Mouse (Mus musculus) ovary, adult 18-20 months (tissue): ENCODE measurements around the gene Stk11.
A peak's percentile ranks its signal among the peaks of the same experiment; 100 is the strongest.
"Not testable (repeated sequence)": the region's sequence is repeated elsewhere in the genome, so short reads cannot be mapped to it uniquely, and the experiment has no call there.

ENCODE experiments used
- DNase-seq: peaks from one replicate; pipeline ENCODE4 v3.0.0; 2022; ENCODE audit warnings: low spot score, mixed read lengths

The Stk11 gene

DNA sequence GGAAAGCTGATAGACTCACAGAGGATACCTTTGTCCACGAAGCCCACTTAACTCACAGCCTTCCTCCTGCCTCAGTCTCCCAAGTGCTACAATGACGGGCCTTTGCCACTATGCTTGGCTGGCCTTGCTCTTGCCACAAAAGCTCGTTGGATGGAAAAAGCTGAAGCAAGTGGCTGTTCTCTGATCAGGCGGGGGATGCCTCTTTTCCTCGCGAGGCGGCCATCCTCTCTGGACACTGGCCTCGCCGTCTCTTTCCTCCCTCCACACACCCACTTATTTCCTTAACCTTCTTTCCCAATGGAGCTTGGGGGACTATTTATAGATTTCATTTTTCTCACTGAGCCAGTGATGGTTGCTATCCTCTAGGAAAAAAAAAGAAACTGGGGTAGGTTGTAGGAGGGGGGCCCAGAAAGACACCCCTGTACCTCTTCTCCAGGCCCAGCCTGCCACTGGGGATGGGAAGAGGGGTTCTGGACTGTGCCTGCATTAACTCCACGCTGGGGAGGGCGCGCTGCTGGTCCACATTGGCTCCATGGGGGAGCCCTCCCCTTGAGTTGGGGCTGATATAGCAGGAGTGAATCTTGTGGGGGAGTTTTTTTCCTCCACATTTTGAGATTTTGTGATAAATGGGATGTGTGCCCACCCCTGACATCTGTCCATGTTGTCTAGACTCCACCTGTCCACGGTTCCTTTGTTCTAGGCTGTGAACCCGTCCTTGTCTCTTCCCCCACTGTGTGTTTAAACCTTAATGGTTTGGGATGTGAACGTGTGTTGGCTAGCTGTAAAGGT lies 41.7 kb downstream of the Stk11 start:
- DNase-seq: no peak

- DNase-seq: no peak
These were observed 42.8 kb downstream of the Stk11 start for GRCm38 (mm10) chr10:80158307-80158986.

DNA sequence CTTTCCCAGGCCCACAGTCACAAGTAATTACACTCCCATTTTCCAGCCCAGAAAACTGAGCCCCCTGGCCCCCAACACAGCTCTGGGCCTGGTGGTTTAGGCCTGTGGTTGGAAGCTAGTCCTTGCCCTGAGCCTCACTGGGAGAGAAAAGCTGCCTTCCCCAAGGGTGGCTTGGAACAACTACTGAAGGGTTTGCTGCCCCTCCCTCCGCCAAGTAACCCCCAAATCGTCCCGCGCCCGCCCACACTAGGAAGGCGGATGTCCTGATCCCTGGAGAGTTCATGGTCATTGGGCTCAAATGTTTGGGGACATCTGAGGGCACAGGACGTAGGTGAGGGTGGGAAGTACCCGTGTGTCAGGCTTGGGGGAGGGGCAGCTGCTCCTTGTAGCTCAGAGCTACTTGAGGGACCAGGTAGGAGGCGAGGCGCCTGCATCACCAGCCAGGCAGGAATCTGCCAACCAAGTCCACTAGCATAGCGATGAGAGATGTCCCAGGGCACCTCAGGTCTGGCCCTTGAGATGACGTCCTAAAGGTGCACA lies 43.5 kb downstream of the Stk11 start:
- no peak for DNase-seq

DNA sequence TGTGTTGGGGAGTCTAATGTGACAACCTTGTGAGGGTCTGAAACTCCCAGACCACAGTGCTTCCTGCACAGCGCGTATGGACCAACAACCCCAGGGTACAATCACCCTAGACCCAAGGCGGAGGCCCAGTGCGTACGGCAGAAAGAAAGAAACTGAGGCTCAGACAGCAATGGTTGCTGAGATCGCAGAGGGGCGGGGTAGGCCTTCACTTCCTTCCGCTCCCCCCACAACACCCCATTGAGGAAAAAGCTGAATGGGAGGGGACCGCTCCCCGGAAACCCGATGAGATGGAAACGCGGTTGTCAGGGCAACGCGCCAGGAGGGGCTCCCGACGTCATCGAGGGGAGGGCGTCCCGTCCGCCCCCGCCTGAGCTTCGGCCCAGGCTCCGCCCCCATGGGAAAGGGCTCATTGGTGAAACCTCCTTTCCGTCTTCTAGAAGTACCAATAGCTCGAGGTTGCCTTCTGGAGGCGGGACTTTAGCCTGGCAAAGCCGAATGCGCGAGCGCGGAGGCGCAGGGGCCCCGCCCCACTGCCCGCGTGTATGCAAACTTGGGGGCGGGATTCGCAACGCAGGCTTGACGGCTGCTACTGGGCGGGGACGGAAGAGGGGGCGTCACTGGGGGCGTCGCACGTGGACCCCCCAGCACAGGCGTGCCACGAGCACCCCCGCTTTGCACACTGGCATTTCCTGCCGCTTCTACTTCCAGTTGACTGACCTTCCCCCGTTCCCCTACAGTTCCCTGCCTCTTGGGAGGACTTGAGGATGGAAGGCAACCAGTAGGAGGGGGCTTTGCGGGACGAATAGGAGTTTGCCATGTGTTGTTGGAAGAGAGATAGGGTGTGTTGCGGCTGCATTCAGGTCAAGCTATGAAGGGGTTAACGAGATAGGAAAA lies 44.2 kb downstream of the Stk11 start:
- peak; percentile 98 for DNase-seq

DNA sequence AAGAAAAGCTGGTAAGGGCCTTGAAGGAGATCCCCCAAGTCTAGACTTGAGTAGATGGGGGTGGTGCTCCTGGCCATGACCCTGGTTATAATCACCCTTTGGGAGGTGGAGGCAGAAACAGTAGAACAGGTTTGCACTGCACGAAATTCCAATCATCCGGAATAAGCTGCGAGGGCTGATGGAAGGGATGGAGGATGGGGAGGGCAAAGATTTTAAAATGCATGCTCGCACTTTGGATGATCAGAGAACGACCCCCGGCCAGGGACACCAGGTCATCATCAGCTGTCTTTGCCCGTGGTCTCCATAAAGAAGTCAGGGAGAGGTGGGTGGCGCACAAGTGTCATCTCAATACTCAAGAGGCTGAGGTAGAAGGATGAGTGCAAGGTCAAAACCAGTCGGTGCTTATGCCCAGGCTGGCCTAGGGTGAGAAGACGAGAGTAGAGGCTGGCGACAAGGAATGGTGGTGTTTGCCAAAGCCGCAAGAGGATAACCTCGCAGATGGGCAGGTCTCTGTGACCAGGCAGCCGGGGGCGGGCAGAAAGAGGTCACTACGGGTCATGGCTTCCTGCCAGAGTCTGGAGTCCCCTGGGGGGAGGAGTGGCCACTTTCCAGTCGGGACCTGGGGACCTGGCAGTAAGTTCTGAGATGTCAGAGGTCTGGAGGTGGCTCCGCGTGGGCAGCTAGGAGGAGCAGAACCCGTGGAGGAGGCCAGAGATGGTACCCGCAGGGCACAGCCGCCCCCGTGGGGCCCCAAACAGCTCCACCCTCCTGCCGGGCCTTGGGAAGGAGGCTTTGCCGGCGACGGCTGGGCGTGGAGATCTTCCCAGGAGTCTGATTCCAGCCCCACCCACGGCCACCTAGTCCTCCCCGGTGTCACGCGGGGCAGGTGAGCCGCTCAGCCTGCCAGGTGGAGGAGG lies 45.1 kb downstream of the Stk11 start:
- DNase-seq: peak; percentile 84

DNA sequence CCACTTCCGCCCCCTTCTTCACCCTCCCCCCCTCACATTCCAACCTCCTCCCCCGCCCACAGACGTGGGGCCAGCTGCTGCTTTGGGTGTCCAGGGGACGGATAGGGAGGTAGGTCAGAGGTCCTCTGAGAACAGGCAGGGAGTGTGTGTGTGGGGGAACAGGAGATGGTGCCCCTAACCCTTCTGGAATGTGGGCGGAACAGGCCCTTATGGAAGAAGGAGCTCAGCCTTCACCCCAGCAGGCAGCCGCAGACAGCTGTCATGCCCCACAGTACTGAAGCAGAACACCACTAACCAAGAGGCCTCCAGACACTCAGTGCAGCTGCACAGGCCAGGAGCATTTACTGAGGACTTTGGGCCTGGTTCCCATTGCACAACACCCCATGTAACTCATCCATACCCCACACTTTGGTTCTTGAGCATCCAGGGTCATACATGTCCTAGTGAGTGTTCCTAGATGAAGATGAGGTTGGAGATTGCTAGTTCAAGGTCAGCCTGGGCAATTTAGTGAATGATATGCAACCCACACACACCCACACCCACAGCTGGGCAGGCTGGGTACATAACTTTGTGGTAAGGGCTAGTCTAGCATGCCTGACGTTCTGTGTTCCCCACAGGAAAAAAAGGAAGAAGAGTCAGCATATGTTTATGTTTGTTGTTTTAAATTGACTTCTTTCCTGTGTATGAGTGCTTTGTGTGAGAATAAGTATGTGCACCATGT lies 46.1 kb downstream of the Stk11 start:
- no peak for DNase-seq

- no peak for DNase-seq
These were observed 46.6 kb downstream of the Stk11 start for GRCm38 (mm10) chr10:80162243-80162608.

GRCm38 (mm10) chr10:80162716-80163299 lies 47.2 kb downstream of the Stk11 start:
- no peak for DNase-seq

DNA sequence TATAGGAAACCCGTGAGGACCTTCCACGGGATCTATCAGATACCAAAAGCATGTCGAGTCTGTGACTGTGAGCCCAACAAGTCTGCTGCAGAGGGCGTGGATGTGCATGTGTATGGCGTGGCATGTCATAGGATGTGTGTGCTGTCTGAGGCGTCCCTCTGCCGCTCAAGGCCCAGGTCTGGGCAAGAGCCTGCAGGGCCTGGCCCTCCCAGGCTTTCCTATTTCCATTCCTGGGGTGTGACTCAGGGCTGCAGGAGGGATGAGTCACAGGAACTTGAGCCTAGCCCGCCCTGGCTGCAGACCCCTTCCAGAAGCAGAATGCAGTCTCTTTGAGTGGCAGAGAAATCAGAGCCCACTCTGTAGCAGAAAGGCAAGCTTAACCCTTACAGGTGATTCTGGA lies 48.1 kb downstream of the Stk11 start:
- DNase-seq: no peak

DNA sequence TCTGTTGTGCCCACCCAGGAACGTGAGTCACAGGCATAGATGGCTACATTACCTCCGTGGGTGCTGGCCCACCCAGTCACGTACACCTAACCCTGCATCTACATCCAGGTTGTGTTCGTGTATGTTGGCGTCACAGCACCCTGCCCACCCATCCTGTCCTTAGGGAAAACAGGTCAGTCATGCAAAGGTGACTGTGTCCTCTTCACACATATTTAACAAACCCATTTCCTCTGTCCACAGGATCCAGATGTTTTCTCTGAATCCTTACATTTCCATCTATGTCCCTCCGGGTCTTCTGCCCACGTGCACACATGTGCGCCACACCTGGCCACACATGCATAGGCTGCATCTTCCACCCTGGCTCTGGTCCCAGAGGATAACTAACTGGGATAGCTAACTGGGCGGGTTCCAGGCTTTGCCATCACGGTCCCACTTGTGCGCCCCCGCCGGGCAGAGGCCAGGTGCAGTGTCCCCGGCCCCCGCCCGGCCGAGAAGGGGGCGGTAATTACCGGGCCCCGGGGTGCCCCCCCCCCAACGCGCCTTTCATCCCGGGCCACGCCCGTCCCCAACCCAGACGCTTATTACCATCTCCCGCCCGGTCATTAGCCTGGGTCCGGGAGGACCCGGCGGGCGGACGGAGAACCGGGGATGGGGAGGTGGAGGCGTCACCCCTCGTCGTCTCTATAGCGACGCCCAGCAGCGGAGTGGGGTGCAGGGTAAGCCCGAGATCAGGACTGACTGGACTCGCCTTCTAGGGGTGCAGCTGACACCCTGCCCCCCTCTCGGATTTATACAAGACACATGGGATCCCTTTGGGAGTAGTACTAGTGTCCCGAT lies 48.8 kb downstream of the Stk11 start:
- DNase-seq: no peak

DNA sequence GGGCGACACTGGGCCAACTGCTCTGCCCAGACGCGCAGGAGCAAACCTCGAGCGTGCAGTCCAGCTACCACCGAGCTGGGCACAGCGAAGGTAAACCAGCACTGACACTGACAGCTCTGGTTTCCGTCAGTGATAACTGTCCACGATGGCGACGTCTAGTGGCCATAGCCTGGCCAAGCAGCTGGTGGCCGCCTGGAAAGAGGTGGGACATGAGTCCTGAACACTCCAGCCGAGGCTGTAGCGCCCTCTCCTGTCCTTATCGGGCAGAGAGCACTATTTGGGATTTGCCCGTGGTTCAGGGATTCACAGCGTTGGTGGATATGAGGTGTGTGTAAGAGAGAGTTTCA lies 49.4 kb downstream of the Stk11 start:
- DNase-seq: peak; percentile 92

DNA sequence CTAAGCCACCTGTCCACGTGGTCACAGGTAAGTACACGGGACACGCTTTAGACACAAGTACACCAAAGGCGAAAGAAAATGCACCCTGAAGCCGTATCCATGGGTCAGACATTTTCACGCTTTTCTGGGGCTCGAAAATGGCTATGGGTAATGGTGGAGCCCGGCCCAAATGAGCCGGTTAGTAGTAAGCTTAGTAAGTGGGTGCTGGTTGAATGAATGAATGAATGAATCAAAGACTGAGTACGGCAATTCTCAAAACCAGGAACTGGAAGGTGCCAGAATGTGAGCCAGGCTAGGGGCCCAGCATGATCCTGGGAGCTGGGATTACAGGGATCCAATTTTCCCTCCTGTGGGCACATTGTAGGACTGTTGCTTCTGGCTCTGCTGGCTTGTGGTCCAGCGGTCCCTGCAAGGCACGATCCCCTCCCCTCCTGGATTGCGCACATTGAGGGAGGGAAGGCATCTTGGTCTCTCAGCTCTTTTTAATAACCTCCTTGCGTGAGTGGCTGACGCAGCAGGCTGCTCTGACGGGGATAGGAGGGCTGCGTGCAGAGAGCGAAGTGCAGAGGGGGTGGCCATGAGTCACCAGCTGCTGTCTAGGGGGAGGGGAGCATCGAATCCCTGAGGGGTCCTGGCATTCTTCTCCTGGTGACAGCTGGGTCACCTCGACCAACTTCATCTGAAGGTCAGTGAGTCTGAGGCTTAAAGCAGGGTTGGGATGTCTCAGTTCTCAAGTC lies 50.0 kb downstream of the Stk11 start, which contains the start of gene Cirbp:
TSS of gene Cirbp (plus strand) at position 594 of the 737 bp plus-strand sequence.
- DNase-seq: peak; percentile 67

GRCm38 (mm10) chr10:80166136-80166535 lies 50.5 kb downstream of the Stk11 start:
- DNase-seq: not testable (repeated sequence)

GRCm38 (mm10) chr10:80167460-80168037 lies 51.9 kb downstream of the Stk11 start:
- peak; percentile 96 for DNase-seq

GRCm38 (mm10) chr10:80168038-80168661 lies 52.5 kb downstream of the Stk11 start:
- peak; percentile 88 for DNase-seq

DNA sequence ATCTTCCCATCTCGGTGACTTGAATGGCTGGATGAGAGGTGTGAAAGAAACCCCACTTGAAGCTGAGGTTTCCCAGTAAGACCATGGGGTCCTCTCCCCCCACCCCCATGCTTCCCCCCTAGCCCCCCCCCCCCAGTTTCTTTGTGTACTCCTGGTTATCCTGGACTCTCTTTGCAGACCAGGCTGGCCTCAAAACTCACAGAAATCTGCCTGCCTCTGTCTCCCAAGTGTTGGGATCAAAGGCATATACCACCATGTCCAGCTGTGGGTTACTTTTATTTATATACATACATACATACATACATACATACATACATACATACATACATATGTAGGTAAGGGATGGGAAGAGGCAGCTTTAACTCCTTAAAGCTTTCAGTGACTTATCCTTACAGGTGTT lies 53.5 kb downstream of the Stk11 start:
- DNase-seq: no peak

DNA sequence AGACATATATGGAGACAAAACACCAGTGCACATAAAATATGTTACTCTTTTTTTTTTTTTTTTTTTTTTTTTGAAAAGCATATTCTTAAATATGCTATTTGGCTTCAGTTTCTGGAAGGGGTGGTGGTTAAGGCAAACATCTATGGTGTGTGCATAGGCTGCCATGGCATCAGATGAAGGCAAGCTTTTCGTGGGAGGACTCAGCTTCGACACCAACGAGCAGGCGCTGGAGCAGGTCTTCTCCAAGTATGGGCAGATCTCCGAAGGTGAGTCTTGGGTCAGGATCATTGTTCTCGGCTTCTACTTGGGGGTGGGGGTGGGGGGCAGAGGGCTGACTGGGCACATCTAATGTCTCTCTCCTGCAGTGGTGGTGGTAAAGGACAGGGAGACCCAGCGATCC lies 54.0 kb downstream of the Stk11 start:
- DNase-seq: no peak

DNA sequence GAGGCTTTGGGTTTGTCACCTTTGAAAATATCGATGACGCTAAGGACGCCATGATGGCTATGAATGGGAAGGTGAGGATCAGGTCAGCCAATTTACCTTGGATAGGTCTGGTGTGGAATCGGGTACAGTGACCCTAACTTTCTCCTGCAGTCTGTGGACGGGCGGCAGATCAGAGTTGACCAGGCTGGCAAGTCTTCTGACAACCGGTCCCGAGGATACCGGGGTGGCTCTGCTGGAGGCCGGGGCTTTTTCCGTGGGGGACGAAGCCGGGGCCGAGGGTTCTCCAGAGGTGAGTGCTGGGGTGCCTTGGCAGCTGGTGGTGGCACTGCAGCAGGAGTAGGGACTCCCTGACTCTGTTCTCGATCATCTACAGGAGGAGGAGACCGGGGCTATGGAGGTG lies 54.4 kb downstream of the Stk11 start:
- DNase-seq: no peak
